Mouse (Mus musculus) liver, postnatal 0 days (tissue): ENCODE data around the gene Bhlha9. TPM values are rescaled to one million over a fixed set of nuclear protein-coding genes. Genes with fewer than 3 reads are reported as not detected.

Source experiments
- ATAC-seq: fragments of 200-750 bp; cut with Nextera tagmentation; 2 replicates; pipeline ENCODE4 v1.8.0; 2017; ENCODE audit warnings: mild to moderate bottlenecking, moderate library complexity
- DNase-seq: peaks from one replicate; pipeline ENCODE4 v3.0.0-alpha.2; 2016
- H3K27ac ChIP-seq: fragments of 300-500 bp; sonication (generic); 2 replicates; pipeline ENCODE4 v1.5.1; 2014; ENCODE audit warnings: antibody characterized with exemption, moderate library complexity, mild to moderate bottlenecking, low read depth
- H3K27me3 ChIP-seq: fragments of 300-500 bp; sonication (generic); 2 replicates; pipeline ENCODE4 v1.6.1; 2014; ENCODE audit warnings: low read length, control low read depth, mixed read lengths; ENCODE audit not compliant: insufficient read depth
- H3K36me3 ChIP-seq: fragments of 300-500 bp; sonication (generic); replicated peaks from 2 replicates; pipeline ENCODE4 v1.6.1; 2014; ENCODE audit warnings: mild to moderate bottlenecking, control low read depth, low read length, moderate library complexity, mixed read lengths; ENCODE audit not compliant: insufficient read depth
- H3K4me1 ChIP-seq: fragments of 300-500 bp; sonication (generic); 2 replicates; pipeline ENCODE4 v1.6.1; 2014; ENCODE audit warnings: antibody characterized with exemption, mild to moderate bottlenecking, control low read depth; ENCODE audit not compliant: insufficient read depth
- H3K4me2 ChIP-seq: fragments of 300-500 bp; sonication (generic); 2 replicates; pipeline ENCODE4 v1.6.1; 2014; ENCODE audit warnings: low read depth, mild to moderate bottlenecking, low read length, moderate library complexity, mixed read lengths
- H3K4me3 ChIP-seq: fragments of 300-500 bp; sonication (generic); 2 replicates; pipeline ENCODE4 v1.5.1; 2014; ENCODE audit warnings: low read depth, low read length
- H3K9ac ChIP-seq: fragments of 300-500 bp; sonication (generic); replicated peaks from 2 replicates; pipeline ENCODE4 v1.6.1; 2014; ENCODE audit warnings: mild to moderate bottlenecking, moderate library complexity
- H3K9me3 ChIP-seq: fragments of 300-500 bp; sonication (generic); 2 replicates; pipeline ENCODE4 v1.6.1; 2016; ENCODE audit warnings: mild to moderate bottlenecking, control low read depth, low read length, mixed read lengths
- CTCF ChIP-seq: sonication (generic); IDR thresholded peaks from 2 replicates; pipeline ENCODE4 v1.5.1; 2016; ENCODE audit warnings: antibody characterized with exemption, low read depth
- EP300 ChIP-seq: IDR thresholded peaks from 2 replicates; pipeline ENCODE4 v1.6.1; 2016; ENCODE audit warnings: antibody characterized with exemption, low read depth, mild to moderate bottlenecking
- WGBS: fragments of 180-500 bp; shearing (Covaris S2); extraction: QIAGEN DNeasy Blood & Tissue Kit; methylation state at CpG from one replicate; pipeline ENCODE4 v1.1.7; 2014; ENCODE audit not compliant: insufficient replicate concordance; 5-methylcytosine and 5-hydroxymethylcytosine counted together
- polyA plus RNA-seq: library from polyadenylated mRNA; unstranded; fragments of >200 nt; fragmentation: Nextera tagmentation; extraction: Ambion mirVana; gene quantifications from 2 replicates; pipeline ENCODE4 v1.2.1, GENCODE M21; 2015

Gene Bhlha9
- polyA plus RNA-seq, result 0.08 TPM in 1 of 2 replicates, not detected in the other

DNA sequence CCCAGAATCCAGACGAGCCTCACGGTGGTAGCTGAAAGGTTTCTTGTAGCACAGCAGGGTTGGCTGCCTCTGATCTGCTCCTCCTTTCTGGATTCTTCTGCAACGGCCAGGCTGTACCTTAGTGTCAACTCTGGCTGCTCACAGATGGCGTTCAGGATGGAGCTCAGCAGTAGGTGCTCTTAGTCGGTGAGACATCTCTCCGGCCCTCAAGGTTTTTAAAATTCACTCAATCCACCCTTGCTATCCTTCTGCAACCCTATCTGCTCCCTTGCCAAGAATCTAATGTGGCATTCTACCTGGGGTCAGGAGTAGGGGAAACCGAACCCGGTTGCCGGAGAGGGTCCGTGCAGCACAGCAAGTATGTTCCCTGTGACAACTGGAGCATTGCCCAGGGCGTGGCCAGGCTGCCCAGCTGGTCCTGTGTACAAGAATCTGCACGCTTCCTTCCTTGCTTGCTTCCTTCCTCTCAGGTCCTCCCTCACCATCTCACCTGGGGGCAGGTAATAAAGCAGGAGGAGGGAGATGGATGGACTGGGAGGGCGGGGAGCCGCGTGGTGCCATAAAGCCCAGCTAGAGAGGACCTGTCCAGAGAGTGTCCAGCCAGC lies at the start of gene Bhlha9:
Gene Bhlha9, plus strand, starts transcription at position 600 of the 605 bp plus-strand sequence.
- peaks cover 41% of the 10 kb centered on the region for H3K27me3 ChIP-seq
- ATAC-seq, result no peak

GRCm38 (mm10) chr11:76622566-76623205 lies 49.6 kb upstream of the Bhlha9 start:
- no peaks in the 10 kb centered on the region for H3K36me3 ChIP-seq
- H3K4me3 ChIP-seq, result peak overlapping the region; percentile 56
- no peak overlapping the region; the same call in 1 of the 2 replicates for H3K27ac ChIP-seq
- peak; percentile 24 for DNase-seq
- 1% methylated on average over 56 of the region's 66 CpGs for WGBS
- H3K4me1 ChIP-seq, result peaks cover 5% of the 10 kb centered on the region; the same call in 1 of the 2 replicates
- no peak for ATAC-seq
- H3K27me3 ChIP-seq, result peaks cover 44% of the 10 kb centered on the region
- H3K4me2 ChIP-seq, result peak overlapping the region; percentile 88
- TF ChIP-seq CTCF, result no peak
- no peak for TF ChIP-seq EP300
- H3K9me3 ChIP-seq, result no peaks in the 10 kb centered on the region
- H3K9ac ChIP-seq, result peak overlapping the region; percentile 27

More for the DNA sequence above, at the start of gene Bhlha9:
- no peak for TF ChIP-seq CTCF
- no peak for TF ChIP-seq EP300
- no peaks in the 10 kb centered on the region for H3K9me3 ChIP-seq
- no peak within 1 kb of the TSS for H3K27ac ChIP-seq
- no peak for DNase-seq
- 66% methylated on average over 15 of the region's 15 CpGs for WGBS
- H3K36me3 ChIP-seq, result no peaks in the 10 kb centered on the region
- H3K4me2 ChIP-seq, result no peak within 1 kb of the TSS
- no peak within 1 kb of the TSS for H3K4me3 ChIP-seq
- H3K4me1 ChIP-seq, result no peaks in the 10 kb centered on the region
- no peak within 1 kb of the TSS for H3K9ac ChIP-seq

DNA sequence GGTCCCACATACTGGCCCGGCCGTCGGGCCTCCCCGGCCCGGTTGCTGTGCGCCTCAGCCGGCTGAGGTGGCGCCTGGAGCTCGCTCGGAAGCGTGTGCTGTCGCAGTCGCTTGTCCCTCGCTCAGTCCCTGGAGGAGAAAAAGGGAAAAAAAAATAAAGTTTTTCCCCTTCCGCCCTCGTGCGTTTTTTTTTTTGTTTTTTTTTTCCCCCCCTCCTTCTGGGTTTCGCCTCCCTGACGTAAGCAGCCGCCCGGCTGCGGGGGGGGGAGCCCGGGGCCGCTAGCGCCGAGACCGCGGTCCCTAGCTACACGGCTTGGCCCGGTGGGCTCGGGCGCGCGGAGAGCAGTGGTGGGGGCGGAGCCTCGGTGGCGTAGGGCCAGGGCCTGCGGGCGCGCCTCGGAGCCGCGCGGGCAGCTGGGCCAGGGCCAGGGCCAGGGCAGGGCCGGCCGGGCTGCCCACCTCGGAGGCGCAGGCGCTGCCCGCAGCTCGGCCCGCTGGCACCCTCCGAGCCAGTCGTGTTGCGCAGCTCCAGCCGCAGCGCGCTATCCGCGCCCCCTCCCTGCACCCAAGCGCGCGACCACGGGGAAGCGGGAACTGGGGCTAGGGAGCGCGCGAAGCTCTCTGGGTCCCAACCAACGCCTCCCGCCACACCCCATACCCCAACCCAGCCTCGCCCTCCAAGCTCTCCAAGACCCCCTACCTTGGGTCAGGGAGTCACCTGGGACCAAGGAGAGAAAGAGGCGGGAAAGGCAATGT lies 48.9 kb upstream of the Bhlha9 start:
- Histone ChIP-seq H3K27ac (no peak overlapping the region; the same call in 1 of the 2 replicates), H3K4me3 (peak overlapping the region; percentile 56), H3K4me2 (peak overlapping the region; percentile 88), H3K27me3 (peaks cover 44% of the 10 kb centered on the region), H3K9me3 (no peaks in the 10 kb centered on the region), H3K9ac (peak overlapping the region; percentile 27), H3K36me3 (no peaks in the 10 kb centered on the region), H3K4me1 (peaks cover 5% of the 10 kb centered on the region; the same call in 1 of the 2 replicates)
- ATAC-seq, result peak; percentile 49; the same call in 1 of the 2 replicates
- 2% methylated on average over 60 of the region's 72 CpGs for WGBS
- DNase-seq, result peak; percentile 51
- TF ChIP-seq EP300, result no peak
- no peak for TF ChIP-seq CTCF

DNA sequence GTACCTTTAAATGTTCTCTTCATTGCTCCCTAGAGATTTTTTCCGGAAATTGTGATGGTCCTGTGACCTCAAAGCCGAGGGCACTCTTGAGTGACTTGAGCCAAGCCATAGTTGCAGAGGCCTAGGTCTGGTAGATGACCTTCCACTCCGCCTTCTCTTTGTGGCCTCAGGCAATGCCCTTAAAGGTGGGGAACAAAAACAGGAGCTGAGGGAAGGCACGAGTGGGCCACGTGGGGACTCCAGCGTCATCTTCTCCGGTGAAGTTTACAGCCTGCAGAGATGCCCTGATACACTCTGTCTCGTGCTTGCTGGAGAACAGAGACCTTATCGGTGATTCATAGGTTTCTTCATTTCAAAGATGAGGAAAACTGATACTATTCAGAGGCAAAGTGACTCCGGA lies 48.2 kb upstream of the Bhlha9 start:
- no peak for TF ChIP-seq CTCF
- no peak for TF ChIP-seq EP300
- Histone ChIP-seq H3K9ac (no peak overlapping the region), H3K9me3 (no peaks in the 10 kb centered on the region), H3K4me1 (peaks cover 5% of the 10 kb centered on the region; the same call in 1 of the 2 replicates), H3K4me3 (no peak overlapping the region), H3K27ac (no peak overlapping the region), H3K4me2 (no peak overlapping the region), H3K27me3 (peaks cover 44% of the 10 kb centered on the region), H3K36me3 (no peaks in the 10 kb centered on the region)
- DNase-seq, result no peak
- WGBS, result 67% methylated on average over 10 of the region's 10 CpGs
- no peak for ATAC-seq

DNA sequence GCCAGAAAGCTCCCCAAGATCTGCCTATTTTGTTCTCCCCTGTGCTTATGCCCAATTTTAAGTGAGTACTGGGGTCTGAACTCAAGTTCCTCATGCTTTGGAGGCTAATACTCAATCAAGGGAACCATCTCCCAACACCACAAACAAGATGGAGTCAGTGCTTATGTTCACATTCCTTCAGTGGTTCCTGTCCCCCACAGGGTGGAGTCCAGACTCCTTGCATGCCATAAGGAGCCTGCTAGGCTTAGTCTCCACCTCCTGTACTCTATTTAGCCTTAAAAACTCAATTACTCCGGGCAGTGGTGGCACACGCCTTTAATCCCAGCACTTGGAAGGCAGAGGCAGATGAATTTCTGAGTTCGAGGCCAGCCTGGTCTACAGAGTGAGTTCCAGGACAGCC lies 47.4 kb upstream of the Bhlha9 start:
- H3K36me3 ChIP-seq, result no peaks in the 10 kb centered on the region
- no peak for DNase-seq
- 67% methylated on average over 3 of the region's 3 CpGs for WGBS
- TF ChIP-seq EP300 (no peak), CTCF (no peak)
- H3K4me2 ChIP-seq, result no peak overlapping the region
- no peaks in the 10 kb centered on the region for H3K9me3 ChIP-seq
- no peak overlapping the region for H3K4me3 ChIP-seq
- no peak overlapping the region for H3K27ac ChIP-seq
- peaks cover 5% of the 10 kb centered on the region; the same call in 1 of the 2 replicates for H3K4me1 ChIP-seq
- no peak for ATAC-seq
- H3K9ac ChIP-seq, result no peak overlapping the region
- peaks cover 44% of the 10 kb centered on the region for H3K27me3 ChIP-seq

GRCm38 (mm10) chr11:76628613-76629012 lies 43.7 kb upstream of the Bhlha9 start:
- Histone ChIP-seq H3K9ac (no peak overlapping the region), H3K4me1 (no peaks in the 10 kb centered on the region), H3K9me3 (no peaks in the 10 kb centered on the region), H3K27me3 (peaks cover 9% of the 10 kb centered on the region), H3K36me3 (no peaks in the 10 kb centered on the region), H3K4me3 (no peak overlapping the region), H3K4me2 (no peak overlapping the region), H3K27ac (0 out of 2 replicates have a peak overlapping the region, but pooled peaks have one; percentile 2)
- ATAC-seq (no peak), DNase-seq (no peak)
- TF ChIP-seq EP300 (no peak), CTCF (no peak)
- 22% methylated on average over 5 of the region's 5 CpGs for WGBS
